Comparison of ENCODE assay signal across 8 mouse cellular contexts in genomic region chr12:118198386-118199093, GRCm38 (mm10). TPM values are rescaled to one million over a fixed set of nuclear protein-coding genes. Genes with fewer than 3 reads are reported as not detected.
A peak's percentile ranks its signal among the peaks of the same experiment; 100 is the strongest.
DNase-seq lines count a peak whose midpoint lies in the region; ATAC-seq lines count a peak whose summit lies in the region.

Dnah11 (minus strand) TSS chr12:118199043.

- H3K9ac ChIP-seq in intestine, embryonic 16.5 days (ENCODE audit: low read depth, low read length) = peak within 1 kb of the TSS; percentile 36; the same call in 1 of the 2 replicates

- intact Hi-C loops in left cerebral cortex, postnatal 4 days (cut with DNase I) = no loop called here

- no peaks in the 10 kb centered on the region for H3K9me3 ChIP-seq in embryonic facial prominence, embryonic 10.5 days
- H3K9me3 ChIP-seq in intestine, embryonic 16.5 days (ENCODE audit: control insufficient read depth, low read length) = no peaks in the 10 kb centered on the region
- H3K9me3 ChIP-seq in midbrain, embryonic 10.5 days (replicated peaks) = no peaks in the 10 kb centered on the region

- peak; percentile 99 for ATAC-seq in granulocyte monocyte progenitor cell, adult 5-6 weeks (replicated peaks; ENCODE audit: poor library complexity, severe bottlenecking)
- peak; percentile 100 for ATAC-seq in intestine, embryonic 16.5 days

- peak; percentile 87 to 90 for DNase-seq in adrenal gland, postnatal 36 days
- DNase-seq in embryonic facial prominence, embryonic 10.5 days (ENCODE audit: low spot score) = peak; percentile 89
- peak; percentile 66 for DNase-seq in left cerebral cortex, postnatal 4 days
- DNase-seq in midbrain, embryonic 10.5 days (ENCODE audit: low spot score) = peak; percentile 85
- DNase-seq in skeletal muscle tissue, adult 2 months (ENCODE audit: low read depth, low spot score) = peak; percentile 6
- DNase-seq in MN1 (ENCODE audit: low spot score) = no peak

- H3K27me3 ChIP-seq in embryonic facial prominence, embryonic 10.5 days (replicated peaks; ENCODE audit: low read depth, poor library complexity, severe bottlenecking) = peaks cover 65% of the 10 kb centered on the region
- H3K27me3 ChIP-seq in intestine, embryonic 16.5 days (replicated peaks; ENCODE audit: control insufficient read depth, insufficient read depth, low read length) = peaks cover 5% of the 10 kb centered on the region; the same call in 1 of the 2 replicates
- H3K27me3 ChIP-seq in midbrain, embryonic 10.5 days (ENCODE audit: low read depth, poor library complexity, severe bottlenecking) = peaks cover 68% of the 10 kb centered on the region

- peak within 1 kb of the TSS; percentile 66 for H3K4me3 ChIP-seq in embryonic facial prominence, embryonic 10.5 days
- H3K4me3 ChIP-seq in intestine, embryonic 16.5 days (ENCODE audit: low read length) = peak within 1 kb of the TSS; percentile 61
- H3K4me3 ChIP-seq in midbrain, embryonic 10.5 days = peak within 1 kb of the TSS; percentile 65

- WGBS in embryonic facial prominence, embryonic 10.5 days = under 1% methylated on average over 47 of the region's 47 CpGs
- under 1% methylated on average over 47 of the region's 47 CpGs for WGBS in intestine, embryonic 16.5 days
- under 1% methylated on average over 47 of the region's 47 CpGs for WGBS in midbrain, embryonic 10.5 days

- peak within 1 kb of the TSS; percentile 98 for H3K4me2 ChIP-seq in intestine, embryonic 16.5 days (ENCODE audit: low read depth, low read length)

- peaks cover 10% of the 10 kb centered on the region for H3K4me1 ChIP-seq in embryonic facial prominence, embryonic 10.5 days
- no peaks in the 10 kb centered on the region for H3K4me1 ChIP-seq in intestine, embryonic 16.5 days (ENCODE audit: control insufficient read depth, insufficient read depth, low read length)
- H3K4me1 ChIP-seq in midbrain, embryonic 10.5 days = peaks cover 12% of the 10 kb centered on the region

- H3K27ac ChIP-seq in embryonic facial prominence, embryonic 10.5 days (replicated peaks) = no peak within 1 kb of the TSS
- H3K27ac ChIP-seq in intestine, embryonic 16.5 days (ENCODE audit: low read length) = no peak within 1 kb of the TSS
- no peak within 1 kb of the TSS for H3K27ac ChIP-seq in midbrain, embryonic 10.5 days (replicated peaks)

- H3K36me3 ChIP-seq in embryonic facial prominence, embryonic 10.5 days (replicated peaks) = no peaks in the 10 kb centered on the region
- H3K36me3 ChIP-seq in intestine, embryonic 16.5 days (ENCODE audit: control insufficient read depth, insufficient read depth, low read length) = no peaks in the 10 kb centered on the region
- H3K36me3 ChIP-seq in midbrain, embryonic 10.5 days = no peaks in the 10 kb centered on the region

RNA-seq across cellular contexts. Expression of gene Dnah11, which starts in this region (rescaled TPM):
- under 1 TPM; 0.03 to 0.07 TPM for total RNA-seq in adrenal gland, postnatal 36 days (2021)
- polyA plus RNA-seq in embryonic facial prominence, embryonic 10.5 days (2016; fragmentation: Nextera tagmentation; extraction: Ambion mirVana) = 0.10 and 0.17 TPM in 2 replicates
- total RNA-seq in granulocyte monocyte progenitor cell, adult 5-6 weeks (2014; fragmentation: Nextera tagmentation) = not detected in 2 replicates
- under 0.01 TPM in 1 of 2 replicates, not detected in the other for total RNA-seq in granulocyte monocyte progenitor cell, adult 5-6 weeks (2017)
- polyA plus RNA-seq in intestine, embryonic 16.5 days (2015; fragmentation: Nextera tagmentation; extraction: Ambion mirVana) = 0.09 and 0.15 TPM in 2 replicates
- total RNA-seq in left cerebral cortex, postnatal 4 days (2021) = under 1 TPM; 0.74 to 0.98 TPM
- 0.26 and 0.37 TPM in 2 replicates for polyA plus RNA-seq in midbrain, embryonic 10.5 days (2016; fragmentation: Nextera tagmentation; extraction: Ambion mirVana)

Comparison
In these comparisons a context has a peak if more than half of its experiments do, and no peak if none do; other contexts are left out.
1. Peak in DNase-seq in adrenal gland, postnatal 36 days; RNA of the gene not detected or under 1 TPM.
2. Peak in DNase-seq and H3K4me3 ChIP-seq in embryonic facial prominence, embryonic 10.5 days; RNA of the gene not detected or under 1 TPM.
3. Peak in ATAC-seq in granulocyte monocyte progenitor cell, adult 5-6 weeks; RNA of the gene not detected or under 1 TPM.
4. Peak in ATAC-seq, H3K4me3 ChIP-seq, H3K9ac ChIP-seq and H3K4me2 ChIP-seq in intestine, embryonic 16.5 days; RNA of the gene not detected or under 1 TPM.
5. Peak in DNase-seq in left cerebral cortex, postnatal 4 days; RNA of the gene not detected or under 1 TPM.
6. Peak in DNase-seq and H3K4me3 ChIP-seq in midbrain, embryonic 10.5 days; RNA of the gene not detected or under 1 TPM.